Mouse (Mus musculus): ENCODE measurements around the gene Cercam. TPM values are rescaled to one million over a fixed set of nuclear protein-coding genes. Genes with fewer than 3 reads are reported as not detected.
A peak's percentile ranks its signal among the peaks of the same experiment; 100 is the strongest.
"Not testable (repeated sequence)": the region's sequence is repeated elsewhere in the genome, so short reads cannot be mapped to it uniquely, and the experiment has no call there.

Cercam gene
- polyA plus RNA-seq, 1 experiment from 2014 or later: 12.3 TPM

DNA sequence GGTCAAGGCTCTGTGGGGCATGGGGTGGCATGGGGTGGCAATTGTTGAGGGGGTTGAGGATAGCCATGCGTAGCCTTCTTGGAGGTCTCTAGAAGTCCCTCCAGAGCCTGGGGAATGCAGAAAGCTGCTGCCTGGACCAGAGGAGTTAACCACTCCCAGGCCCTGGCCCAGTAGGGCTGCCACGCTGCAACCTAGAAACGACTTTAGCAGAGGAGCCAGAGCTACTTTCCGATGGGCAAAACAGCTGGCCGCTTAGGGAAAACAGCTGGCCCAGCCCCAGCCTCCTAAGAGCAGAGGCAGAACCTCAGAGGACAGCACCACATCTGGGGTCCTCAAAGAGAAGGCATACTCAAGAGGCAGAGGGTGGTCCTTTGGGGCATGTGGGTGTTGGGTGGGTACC, 11.0 kb upstream of the Cercam start:
- no peak for DNase-seq (ENCODE audit: low spot score)
- H3K9me3 ChIP-seq: no peaks in the 10 kb centered on the region
- peak overlapping the region; percentile 65 for H3K27ac ChIP-seq (replicated peaks)
- H3K27me3 ChIP-seq (replicated peaks; ENCODE audit: low read depth, poor library complexity, severe bottlenecking): peaks cover 57% of the 10 kb centered on the region
- no peak overlapping the region for H3K4me3 ChIP-seq
- H3K36me3 ChIP-seq (replicated peaks): no peaks in the 10 kb centered on the region
- WGBS: 76% methylated on average over 5 of the region's 5 CpGs
- peaks cover 40% of the 10 kb centered on the region for H3K4me1 ChIP-seq

DNA sequence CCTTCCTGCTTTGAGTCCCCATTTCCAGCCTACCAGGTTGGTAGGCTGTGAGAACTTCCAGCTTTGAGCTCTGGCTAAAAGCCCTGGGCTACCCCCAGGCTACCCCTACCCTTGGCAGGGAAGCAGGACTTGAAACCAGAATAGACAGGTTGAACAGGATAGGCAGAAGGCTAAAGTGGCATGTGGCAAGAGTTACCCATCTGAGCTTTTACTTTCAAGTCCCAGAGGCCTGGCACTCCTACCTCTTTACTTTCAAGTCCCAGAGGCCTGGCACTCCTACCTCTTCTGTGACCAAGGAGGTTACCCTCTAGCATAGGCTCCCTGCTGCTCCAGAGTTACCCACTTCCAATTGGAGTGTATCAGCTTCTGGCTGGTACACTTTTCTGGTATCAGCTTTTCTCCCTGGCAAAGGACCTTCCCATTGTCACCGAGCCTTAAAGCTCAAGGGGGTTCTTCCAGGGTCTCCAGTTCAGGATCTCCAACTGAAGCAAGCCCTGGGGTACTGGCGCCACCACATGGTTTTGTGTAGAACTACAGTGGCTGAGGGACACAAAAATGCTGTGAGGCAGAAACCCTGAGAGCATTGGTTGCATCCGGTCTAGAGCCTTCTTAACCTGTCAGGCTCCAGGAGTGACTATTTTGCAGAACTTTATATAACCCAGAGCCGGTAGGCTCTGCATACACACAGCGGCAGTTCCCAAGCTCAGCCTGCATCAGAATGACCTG, 10.1 kb upstream of the Cercam start:
- Histone ChIP-seq H3K4me3 (0 out of 2 replicates have a peak overlapping the region, but pooled peaks have one; percentile 6), H3K27me3 (replicated peaks; ENCODE audit: low read depth, poor library complexity, severe bottlenecking) (peaks cover 54% of the 10 kb centered on the region), H3K4me1 (peaks cover 33% of the 10 kb centered on the region), H3K27ac (replicated peaks) (peak overlapping the region; percentile 65), H3K9me3 (no peaks in the 10 kb centered on the region), H3K36me3 (replicated peaks) (no peaks in the 10 kb centered on the region)
- DNase-seq (ENCODE audit: low spot score): peak; percentile 69
- 15% methylated on average over 5 of the region's 5 CpGs for WGBS

DNA sequence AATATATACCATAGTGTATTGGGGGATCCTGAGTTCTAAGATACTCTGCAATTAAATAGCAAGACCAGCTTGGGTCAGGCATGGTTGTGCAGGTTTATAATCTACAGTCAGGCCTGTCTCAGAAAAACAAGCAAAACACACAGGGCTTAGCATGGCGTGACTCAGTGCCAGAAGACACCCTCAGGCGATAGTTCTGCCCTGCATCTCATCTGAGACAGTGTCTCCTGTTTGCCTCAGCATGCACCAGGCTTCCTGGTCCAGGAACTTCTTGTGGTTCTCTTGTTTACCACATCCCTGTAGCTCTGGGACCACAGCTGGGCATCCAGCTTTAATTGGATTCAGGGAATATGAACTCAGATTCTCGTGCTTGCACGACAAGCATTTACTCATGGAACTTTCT, 3.8 kb upstream of the Cercam start:
- Histone ChIP-seq H3K27ac (replicated peaks) (no peak overlapping the region), H3K4me3 (no peak overlapping the region), H3K4me1 (peaks cover 17% of the 10 kb centered on the region), H3K9me3 (no peaks in the 10 kb centered on the region), H3K27me3 (replicated peaks; ENCODE audit: low read depth, poor library complexity, severe bottlenecking) (peaks cover 21% of the 10 kb centered on the region), H3K36me3 (replicated peaks) (no peaks in the 10 kb centered on the region)
- no peak for DNase-seq (ENCODE audit: low spot score)
- WGBS: 70% methylated on average over 4 of the region's 4 CpGs

DNA sequence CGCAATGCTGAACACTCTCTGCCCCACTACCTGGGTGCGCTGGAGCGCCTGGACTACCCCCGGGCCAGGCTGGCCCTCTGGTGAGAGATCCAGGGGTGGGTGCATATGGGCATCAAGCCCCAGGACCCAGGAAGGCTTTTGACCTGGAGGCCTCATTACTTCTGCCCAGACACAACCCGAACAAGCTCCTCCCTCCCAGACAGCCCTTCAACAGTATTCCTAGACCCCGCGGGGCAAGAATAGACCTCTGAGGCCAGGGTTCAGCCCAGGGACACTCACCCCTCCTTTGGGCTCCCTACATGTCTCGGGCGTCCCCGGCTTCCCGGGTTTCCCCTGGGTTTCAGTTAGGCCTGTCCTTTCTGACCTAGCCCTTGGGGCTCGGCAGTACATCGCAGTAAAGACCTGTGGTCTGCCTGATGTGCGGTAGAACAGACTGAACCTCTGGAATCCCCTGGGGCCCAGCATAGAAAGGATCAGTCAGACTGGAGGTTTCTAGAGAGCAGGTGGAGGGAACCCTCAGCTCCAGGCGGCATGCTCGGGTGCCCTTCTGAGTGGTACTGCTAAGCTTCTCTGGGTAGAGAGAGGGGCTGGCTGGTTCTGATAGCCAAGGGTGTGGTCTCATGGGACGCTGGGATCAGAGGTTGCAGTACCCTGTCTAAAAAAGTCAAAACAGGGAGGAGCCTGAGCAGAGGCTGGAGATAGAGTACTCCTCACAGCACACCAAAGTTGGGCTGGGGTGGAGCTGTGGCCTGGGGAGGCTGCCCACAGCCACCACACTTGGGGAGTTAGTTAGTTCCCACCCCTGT, 885 bp downstream of the Cercam start:
- Histone ChIP-seq H3K27me3 (replicated peaks; ENCODE audit: low read depth, poor library complexity, severe bottlenecking) (peaks cover 25% of the 10 kb centered on the region), H3K27ac (replicated peaks) (peak overlapping the region; percentile 86), H3K9me3 (no peaks in the 10 kb centered on the region), H3K36me3 (replicated peaks) (peaks cover 20% of the 10 kb centered on the region), H3K4me1 (peaks cover 27% of the 10 kb centered on the region), H3K4me3 (peak overlapping the region; percentile 70)
- 2% methylated on average over 17 of the region's 17 CpGs for WGBS
- peak; percentile 48 for DNase-seq (ENCODE audit: low spot score)

DNA sequence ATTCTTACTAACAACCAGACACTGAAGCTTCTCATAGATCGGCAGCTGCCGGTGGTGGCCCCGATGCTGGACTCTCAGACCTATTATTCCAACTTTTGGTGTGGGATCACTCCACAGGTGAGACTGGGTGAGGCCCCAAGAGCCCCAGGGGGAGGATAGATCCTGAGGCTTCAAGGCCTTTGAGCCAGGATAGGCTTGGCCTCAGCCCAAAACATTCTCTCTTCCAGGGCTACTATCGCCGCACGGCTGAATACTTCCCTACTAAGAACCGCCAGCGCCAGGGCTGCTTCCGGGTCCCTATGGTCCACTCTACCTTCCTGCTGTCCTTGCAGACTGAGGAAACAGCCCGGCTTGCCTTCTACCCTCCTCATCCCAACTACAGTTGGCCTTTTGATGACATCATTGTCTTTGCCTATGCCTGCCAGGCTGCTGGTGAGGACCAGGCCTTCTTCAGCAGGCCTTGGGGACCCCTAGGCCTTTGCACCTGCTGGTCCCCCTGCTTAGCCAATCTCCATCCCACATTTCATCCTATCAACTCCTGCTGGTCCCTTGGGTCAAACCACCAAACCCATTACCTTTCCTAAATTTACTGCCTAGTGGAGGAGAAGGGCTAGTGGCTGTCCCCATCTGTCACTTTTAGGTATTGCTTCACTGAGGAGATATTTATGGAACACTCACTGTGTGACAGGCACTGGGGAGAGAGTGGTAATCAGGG, 3.8 kb downstream of the Cercam start:
- H3K27ac ChIP-seq (replicated peaks): no peak overlapping the region
- H3K4me1 ChIP-seq: peaks cover 27% of the 10 kb centered on the region
- WGBS: 93% methylated on average over 10 of the region's 10 CpGs
- no peak for DNase-seq (ENCODE audit: low spot score)
- peaks cover 27% of the 10 kb centered on the region for H3K36me3 ChIP-seq (replicated peaks)
- H3K4me3 ChIP-seq: no peak overlapping the region
- H3K27me3 ChIP-seq (replicated peaks; ENCODE audit: low read depth, poor library complexity, severe bottlenecking): peaks cover 17% of the 10 kb centered on the region
- H3K9me3 ChIP-seq: no peaks in the 10 kb centered on the region

DNA sequence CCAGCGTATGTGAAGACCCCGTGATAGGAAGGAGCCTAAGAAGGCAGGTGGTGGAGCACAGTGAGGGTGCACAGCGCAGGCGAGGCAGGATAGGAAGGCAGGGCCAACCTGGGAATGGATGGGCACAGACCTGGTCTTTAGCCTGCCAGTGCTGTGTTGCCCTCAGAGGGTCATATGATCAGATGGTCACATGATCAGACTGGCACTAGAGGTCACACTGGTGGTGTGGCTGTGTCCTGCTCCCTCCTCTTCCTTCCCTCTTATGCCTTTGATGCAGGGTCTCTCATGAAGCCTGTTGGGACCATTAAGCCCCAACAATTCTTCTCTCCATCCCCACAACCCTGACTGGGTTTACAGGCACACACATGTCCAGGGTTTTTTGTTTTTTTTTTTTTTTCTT, 4.8 kb downstream of the Cercam start:
- Histone ChIP-seq H3K36me3 (replicated peaks) (peaks cover 32% of the 10 kb centered on the region), H3K9me3 (no peaks in the 10 kb centered on the region), H3K27me3 (replicated peaks; ENCODE audit: low read depth, poor library complexity, severe bottlenecking) (peaks cover 16% of the 10 kb centered on the region), H3K4me1 (peaks cover 23% of the 10 kb centered on the region), H3K4me3 (no peak overlapping the region), H3K27ac (replicated peaks) (no peak overlapping the region)
- DNase-seq (ENCODE audit: low spot score): no peak
- 83% methylated on average over 4 of the region's 4 CpGs for WGBS

DNA sequence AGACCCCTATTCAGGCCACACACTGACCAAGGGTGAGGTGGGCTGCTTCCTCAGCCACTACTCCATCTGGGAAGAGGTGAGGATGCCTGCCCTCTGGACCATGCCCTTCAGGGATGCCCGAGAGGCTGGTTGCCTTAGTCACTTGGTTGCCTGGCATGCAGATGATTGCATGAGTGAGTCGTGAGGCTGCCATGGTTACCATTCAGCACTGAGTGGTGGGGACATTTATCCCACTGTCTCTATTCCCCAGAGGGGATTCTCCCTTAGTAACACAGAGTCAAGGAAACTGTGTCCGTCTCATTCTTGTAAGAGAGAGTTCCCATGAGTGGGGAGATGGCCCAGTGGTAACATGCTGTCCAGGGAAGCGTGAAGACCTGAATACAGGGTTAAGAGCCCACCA, 9.1 kb downstream of the Cercam start:
- Histone ChIP-seq H3K4me3 (no peak overlapping the region), H3K4me1 (no peaks in the 10 kb centered on the region), H3K27ac (replicated peaks) (no peak overlapping the region), H3K36me3 (replicated peaks) (peaks cover 35% of the 10 kb centered on the region), H3K9me3 (no peaks in the 10 kb centered on the region), H3K27me3 (replicated peaks; ENCODE audit: low read depth, poor library complexity, severe bottlenecking) (no peaks in the 10 kb centered on the region)
- WGBS: 80% methylated on average over 4 of the region's 4 CpGs
- no peak for DNase-seq (ENCODE audit: low spot score)

DNA sequence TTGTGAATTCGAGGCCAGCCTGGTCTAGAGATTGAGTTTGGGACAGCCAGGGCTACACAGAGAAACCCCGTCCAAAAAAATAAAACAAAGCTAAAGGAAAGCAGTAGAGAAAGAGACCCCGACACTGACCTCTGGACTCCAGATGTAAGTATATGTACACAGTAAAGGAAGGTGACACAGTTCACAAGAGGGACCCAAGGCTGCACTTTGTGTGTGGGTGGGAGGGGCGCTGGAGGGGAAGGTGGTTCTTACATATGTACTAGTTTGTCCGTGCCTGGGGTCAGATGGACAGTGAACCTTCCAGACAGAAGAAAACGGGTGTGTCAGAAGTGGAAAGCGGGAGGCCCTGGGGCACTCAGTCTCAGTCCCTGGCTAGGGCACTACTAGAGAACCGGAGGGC, 10.2 kb downstream of the Cercam start:
- no peak overlapping the region for H3K4me3 ChIP-seq
- H3K36me3 ChIP-seq (replicated peaks): peaks cover 28% of the 10 kb centered on the region
- DNase-seq (ENCODE audit: low spot score): no peak
- no peak overlapping the region for H3K27ac ChIP-seq (replicated peaks)
- WGBS: 68% methylated on average over 8 of the region's 8 CpGs
- no peaks in the 10 kb centered on the region for H3K9me3 ChIP-seq
- no peaks in the 10 kb centered on the region for H3K27me3 ChIP-seq (replicated peaks; ENCODE audit: low read depth, poor library complexity, severe bottlenecking)
- no peaks in the 10 kb centered on the region for H3K4me1 ChIP-seq

DNA sequence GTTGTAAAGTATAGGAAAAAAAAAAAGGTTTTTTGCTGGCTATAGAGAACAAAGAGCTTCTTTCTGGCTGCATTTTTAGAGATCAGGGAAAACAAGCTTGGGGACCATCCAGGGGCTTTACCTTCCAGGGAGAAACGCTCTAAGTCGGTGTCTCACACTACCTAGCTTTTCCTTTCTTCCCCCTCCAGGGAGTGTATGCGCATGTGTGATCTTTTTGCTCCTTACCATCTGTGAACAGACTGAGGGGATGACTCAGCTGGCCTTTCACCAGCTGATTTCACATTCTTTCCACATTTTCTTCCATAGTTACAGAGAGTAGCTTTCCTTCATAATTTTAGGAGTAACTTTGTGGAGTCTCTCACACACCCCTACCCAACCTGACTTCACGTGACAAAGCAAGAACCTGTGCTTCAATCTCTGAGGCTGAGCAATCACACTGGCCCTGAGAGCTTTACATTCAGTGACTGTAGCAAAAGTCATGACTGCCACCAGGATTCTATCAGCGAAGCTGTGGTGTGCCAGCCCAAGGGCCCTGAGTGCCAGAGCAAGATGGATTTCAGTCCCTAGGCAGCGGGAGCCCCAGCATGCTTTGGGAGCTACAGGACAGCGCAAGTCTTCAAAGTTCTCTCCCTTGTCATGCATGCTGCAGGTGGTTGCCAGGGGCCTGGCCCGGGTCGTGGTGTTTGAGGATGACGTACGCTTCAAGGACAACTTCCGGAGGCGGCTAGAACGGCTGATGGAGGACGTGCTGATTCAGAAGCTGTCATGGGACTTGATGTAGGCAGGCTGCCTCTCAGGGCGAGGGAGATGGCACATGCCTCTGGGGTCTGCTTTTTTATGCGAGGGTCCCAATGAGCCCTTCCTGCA, 11.2 kb downstream of the Cercam start:
- Histone ChIP-seq H3K4me3 (no peak overlapping the region), H3K36me3 (replicated peaks) (peaks cover 28% of the 10 kb centered on the region), H3K4me1 (no peaks in the 10 kb centered on the region), H3K27me3 (replicated peaks; ENCODE audit: low read depth, poor library complexity, severe bottlenecking) (no peaks in the 10 kb centered on the region), H3K9me3 (no peaks in the 10 kb centered on the region), H3K27ac (replicated peaks) (no peak overlapping the region)
- 79% methylated on average over 17 of the region's 17 CpGs for WGBS
- no peak for DNase-seq (ENCODE audit: low spot score)

DNA sequence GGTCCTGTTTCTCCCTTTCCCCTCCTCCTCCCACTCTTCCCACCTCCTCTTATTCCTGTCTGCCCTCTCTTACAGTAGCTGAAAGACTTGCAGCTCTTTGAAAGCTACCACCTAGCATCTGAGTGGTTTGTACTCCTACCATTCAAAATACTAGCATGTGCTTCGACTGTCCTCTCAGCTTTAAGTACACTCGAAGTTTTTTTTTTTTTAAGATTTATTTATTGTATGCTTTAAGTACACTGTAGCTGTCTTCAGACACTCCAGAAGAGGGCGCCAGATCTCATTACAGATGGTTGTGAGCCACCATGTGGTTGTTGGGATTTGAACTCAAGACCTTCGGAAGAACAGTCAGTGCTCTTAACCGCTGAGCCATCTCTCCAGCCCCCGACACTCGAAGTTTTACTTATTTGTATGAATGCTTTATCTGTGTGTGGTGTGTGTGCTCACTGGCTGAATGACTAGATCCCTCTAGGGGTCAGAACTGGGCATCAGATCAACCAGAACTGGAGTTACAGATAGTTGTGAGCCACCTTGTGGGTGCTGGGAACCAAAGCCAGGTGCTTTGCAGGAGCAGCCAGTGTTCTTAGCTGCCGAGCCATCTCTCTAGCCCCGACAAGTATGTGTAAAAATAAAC, 17.8 kb downstream of the Cercam start:
- H3K4me1 ChIP-seq: peaks cover 23% of the 10 kb centered on the region
- H3K27ac ChIP-seq (replicated peaks); H3K4me3 ChIP-seq; DNase-seq (ENCODE audit: low spot score); H3K36me3 ChIP-seq (replicated peaks); H3K9me3 ChIP-seq; H3K27me3 ChIP-seq (replicated peaks; ENCODE audit: low read depth, poor library complexity, severe bottlenecking): not testable (repeated sequence)
- 82% methylated on average over 9 of the region's 9 CpGs for WGBS

DNA sequence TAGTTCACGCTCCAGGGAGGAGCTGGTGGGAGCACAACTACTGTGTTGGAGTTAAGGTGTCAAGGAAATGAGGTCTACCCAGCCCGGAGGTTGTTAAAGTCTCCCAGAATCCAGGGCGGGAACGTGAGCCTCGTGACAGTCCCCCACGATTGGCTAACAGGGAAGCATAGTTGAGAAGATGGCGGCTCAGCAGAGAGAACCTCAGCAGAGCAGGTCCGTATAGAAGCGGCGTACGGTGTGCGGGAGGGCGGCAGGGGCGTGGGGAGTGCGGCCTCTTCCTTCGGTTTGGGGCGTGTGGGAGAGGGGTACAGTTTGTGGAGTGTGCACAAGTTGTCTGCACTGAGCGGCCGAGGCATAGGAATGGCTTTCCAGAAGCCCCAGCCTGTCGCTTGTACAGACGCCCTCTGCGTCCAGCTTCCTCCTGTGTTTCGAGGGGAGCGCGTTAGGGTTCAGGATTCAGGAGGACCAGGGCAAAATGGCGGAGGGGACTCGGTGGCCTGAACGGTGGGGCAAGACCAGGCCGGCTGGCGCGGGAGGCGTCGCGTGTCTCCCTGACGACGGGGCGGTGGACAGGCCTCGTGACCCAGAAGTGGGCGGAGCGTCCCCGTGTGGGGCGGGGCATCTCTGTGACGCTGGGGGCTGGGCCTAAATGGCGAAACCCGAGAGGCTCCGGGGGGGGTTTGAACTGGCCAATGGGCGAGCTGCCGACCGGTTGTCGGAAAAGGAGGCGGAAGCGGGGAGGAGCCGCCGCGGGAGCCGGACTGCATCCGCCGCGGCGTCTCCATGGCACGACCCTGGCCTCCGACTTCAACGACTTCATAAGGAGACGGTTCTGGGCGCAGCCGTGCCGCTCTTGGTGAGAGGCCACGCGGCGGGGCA, 20.3 kb downstream of the Cercam start, which contains the start of gene Odf2:
Gene Odf2 (plus strand): TSS at position 156 of the 879 bp plus-strand sequence.
- H3K9me3 ChIP-seq: no peaks in the 10 kb centered on the region
- peak within 1 kb of the TSS; percentile 94 for H3K27ac ChIP-seq (replicated peaks)
- WGBS: under 1% methylated on average over 70 of the region's 70 CpGs
- H3K27me3 ChIP-seq (replicated peaks; ENCODE audit: low read depth, poor library complexity, severe bottlenecking): 0 out of 2 replicates have a peak, but pooled peaks cover 5% of the 10 kb centered on the region
- peak within 1 kb of the TSS; percentile 93 for H3K4me3 ChIP-seq
- peak; percentile 100 for DNase-seq (ENCODE audit: low spot score)
- peaks cover 24% of the 10 kb centered on the region for H3K4me1 ChIP-seq
- H3K36me3 ChIP-seq (replicated peaks): peaks cover 30% of the 10 kb centered on the region
